Mouse (Mus musculus) olfactory bulb, adult 2 months (tissue): Measurements from ENCODE around the gene Lrrc56. TPM values are rescaled to one million over a fixed set of nuclear protein-coding genes. Genes with fewer than 3 reads are reported as not detected.
"Not testable (repeated sequence)": the region's sequence is repeated elsewhere in the genome, so short reads cannot be mapped to it uniquely, and the experiment has no call there.

Source experiments
- H3K27ac ChIP-seq: fragments of 200-500 bp; 2 replicates; pipeline ENCODE4 v1.5.1; 2012; ENCODE audit warnings: low read depth, low read length; ENCODE audit not compliant: insufficient read depth
- H3K4me1 ChIP-seq: fragments of 200-500 bp; 2 replicates; pipeline ENCODE4 v1.6.1; 2012; ENCODE audit warnings: low read length; ENCODE audit not compliant: control insufficient read depth, insufficient read depth
- H3K4me3 ChIP-seq: fragments of 200-500 bp; 2 replicates; pipeline ENCODE4 v1.5.1; 2012; ENCODE audit warnings: mild to moderate bottlenecking, low read depth, low read length, moderate library complexity; ENCODE audit not compliant: insufficient read depth
- CTCF ChIP-seq: fragments of 200-500 bp; IDR thresholded peaks from 2 replicates; pipeline ENCODE4 v1.5.1; 2012; ENCODE audit warnings: low read depth, mild to moderate bottlenecking, low read length, moderate library complexity; ENCODE audit not compliant: insufficient read depth
- POLR2A ChIP-seq: fragments of 200-500 bp; IDR thresholded peaks from 2 replicates; pipeline ENCODE4 v1.6.1; 2012; ENCODE audit warnings: mild to moderate bottlenecking, low read depth, low read length, moderate library complexity; ENCODE audit not compliant: insufficient read depth
- WGBS: fragments of 180-500 bp; shearing (Covaris S2); methylation state at CpG from one replicate; pipeline ENCODE4 v1.1.7; 2018; 5-methylcytosine and 5-hydroxymethylcytosine counted together
- polyA plus RNA-seq: library from polyadenylated mRNA; stranded (reverse); fragments of >200 nt; gene quantifications from 2 replicates; pipeline ENCODE4 v1.2.4, GENCODE M21; 2012; ENCODE audit warnings: low replicate concordance; ENCODE audit not compliant: missing spikeins, insufficient read depth, insufficient read length

Gene Lrrc56
- polyA plus RNA-seq, 1 experiment, result not detected

- WGBS, result 91% methylated on average over 4 of the region's 4 CpGs
- Histone ChIP-seq H3K4me1 (peaks cover 15% of the 10 kb centered on the region), H3K4me3 (no peak overlapping the region), H3K27ac (no peak overlapping the region)
- TF ChIP-seq POLR2A (no peak), CTCF (no peak)
Observed at GRCm38 (mm10) chr7:141230570-141230969, 36.6 kb downstream of the Lrrc56 start.

- 85% methylated on average over 3 of the region's 3 CpGs for whole genome bisulfite sequencing
- TF ChIP-seq POLR2A (no peak), CTCF (no peak)
- H3K27ac ChIP-seq, result no peak overlapping the region
- no peak overlapping the region for H3K4me3 ChIP-seq
- H3K4me1 ChIP-seq, result peaks cover 15% of the 10 kb centered on the region
Observed at GRCm38 (mm10) chr7:141231111-141231510, 37.2 kb downstream of the Lrrc56 start.

GRCm38 (mm10) chr7:141231551-141231950, 37.6 kb downstream of the Lrrc56 start:
- no peak overlapping the region for H3K4me3 ChIP-seq
- H3K27ac ChIP-seq, result no peak overlapping the region
- TF ChIP-seq POLR2A (no peak), CTCF (no peak)
- WGBS, result 92% methylated on average over 10 of the region's 10 CpGs
- peaks cover 15% of the 10 kb centered on the region for H3K4me1 ChIP-seq

GRCm38 (mm10) chr7:141250486-141250885, 56.5 kb downstream of the Lrrc56 start:
- not testable (repeated sequence) for H3K4me1 ChIP-seq, H3K4me3 ChIP-seq, H3K27ac ChIP-seq
- WGBS, result 90% methylated on average over 4 of the region's 4 CpGs

GRCm38 (mm10) chr7:141256159-141256558, 62.2 kb downstream of the Lrrc56 start:
- TF ChIP-seq CTCF (no peak), POLR2A (no peak)
- 93% methylated on average over 10 of the region's 10 CpGs for WGBS
- Histone ChIP-seq H3K4me3 (no peak overlapping the region), H3K27ac (no peak overlapping the region), H3K4me1 (no peaks in the 10 kb centered on the region)

Other genes starting within 250 kb of the Lrrc56 start
- gene Ifitm5, start 243.9 kb upstream of the Lrrc56 start, polyA plus RNA-seq, result not detected in 2 replicates
- gene Gm45717, start 238.2 kb upstream of the Lrrc56 start, polyA plus RNA-seq, result not detected in 2 replicates
- not detected in 2 replicates for gene Ifitm2, start 238.2 kb upstream of the Lrrc56 start, polyA plus RNA-seq
- gene Ifitm1, start 226.9 kb upstream of the Lrrc56 start, polyA plus RNA-seq, result not detected in 2 replicates
- gene Ifitm3, start 183.4 kb upstream of the Lrrc56 start, polyA plus RNA-seq, result not detected in 2 replicates
- gene Ifitm6, start 176.2 kb upstream of the Lrrc56 start, polyA plus RNA-seq, result not detected in 2 replicates
- not detected in 2 replicates for gene Gm17387, start 165.0 kb upstream of the Lrrc56 start, polyA plus RNA-seq
- not detected in 2 replicates for gene B4galnt4, start 133.1 kb upstream of the Lrrc56 start, polyA plus RNA-seq
- gene Pkp3, start 115.9 kb upstream of the Lrrc56 start, polyA plus RNA-seq, result not detected in 2 replicates
- gene Sigirr, start 93.6 kb upstream of the Lrrc56 start, polyA plus RNA-seq, result not detected in 2 replicates
- gene Ano9, start 76.4 kb upstream of the Lrrc56 start, polyA plus RNA-seq, result not detected in 2 replicates
- not detected in 2 replicates for gene Ptdss2, start 71.8 kb upstream of the Lrrc56 start, polyA plus RNA-seq
- not detected in 2 replicates for gene Rnh1, start 21.3 kb upstream of the Lrrc56 start, polyA plus RNA-seq
- not detected in 2 replicates for gene Hras, start 152 bp upstream of the Lrrc56 start, polyA plus RNA-seq
- gene Lmntd2, start 19.9 kb downstream of the Lrrc56 start, polyA plus RNA-seq, result not detected in 2 replicates
- gene Rassf7, start 21.7 kb downstream of the Lrrc56 start, polyA plus RNA-seq, result not detected in 2 replicates
- not detected in 2 replicates for gene Phrf1, start 34.6 kb downstream of the Lrrc56 start, polyA plus RNA-seq
- gene Irf7, start 72.3 kb downstream of the Lrrc56 start, polyA plus RNA-seq, result not detected in 2 replicates
- not detected in 2 replicates for gene Cdhr5, start 82.6 kb downstream of the Lrrc56 start, polyA plus RNA-seq
- not detected in 2 replicates for gene Sct, start 85.0 kb downstream of the Lrrc56 start, polyA plus RNA-seq
- not detected in 2 replicates for gene Drd4, start 97.8 kb downstream of the Lrrc56 start, polyA plus RNA-seq
- gene Deaf1, start 133.5 kb downstream of the Lrrc56 start, polyA plus RNA-seq, result not detected in 2 replicates
- not detected in 2 replicates for gene Tmem80, start 133.6 kb downstream of the Lrrc56 start, polyA plus RNA-seq
- gene Eps8l2, start 144.7 kb downstream of the Lrrc56 start, polyA plus RNA-seq, result not detected in 2 replicates
- not detected in 2 replicates for gene Taldo1, start 198.0 kb downstream of the Lrrc56 start, polyA plus RNA-seq
- gene Gatd1, start 220.0 kb downstream of the Lrrc56 start, polyA plus RNA-seq, result not detected in 2 replicates
- 518 TPM in 1 of 2 replicates, not detected in the other for gene Cend1, start 235.3 kb downstream of the Lrrc56 start, polyA plus RNA-seq
- not detected in 2 replicates for gene Slc25a22, start 243.7 kb downstream of the Lrrc56 start, polyA plus RNA-seq
- not detected in 2 replicates for gene Pidd1, start 249.9 kb downstream of the Lrrc56 start, polyA plus RNA-seq